Mouse (Mus musculus): ENCODE results near the gene Ubxn6.

DNA sequence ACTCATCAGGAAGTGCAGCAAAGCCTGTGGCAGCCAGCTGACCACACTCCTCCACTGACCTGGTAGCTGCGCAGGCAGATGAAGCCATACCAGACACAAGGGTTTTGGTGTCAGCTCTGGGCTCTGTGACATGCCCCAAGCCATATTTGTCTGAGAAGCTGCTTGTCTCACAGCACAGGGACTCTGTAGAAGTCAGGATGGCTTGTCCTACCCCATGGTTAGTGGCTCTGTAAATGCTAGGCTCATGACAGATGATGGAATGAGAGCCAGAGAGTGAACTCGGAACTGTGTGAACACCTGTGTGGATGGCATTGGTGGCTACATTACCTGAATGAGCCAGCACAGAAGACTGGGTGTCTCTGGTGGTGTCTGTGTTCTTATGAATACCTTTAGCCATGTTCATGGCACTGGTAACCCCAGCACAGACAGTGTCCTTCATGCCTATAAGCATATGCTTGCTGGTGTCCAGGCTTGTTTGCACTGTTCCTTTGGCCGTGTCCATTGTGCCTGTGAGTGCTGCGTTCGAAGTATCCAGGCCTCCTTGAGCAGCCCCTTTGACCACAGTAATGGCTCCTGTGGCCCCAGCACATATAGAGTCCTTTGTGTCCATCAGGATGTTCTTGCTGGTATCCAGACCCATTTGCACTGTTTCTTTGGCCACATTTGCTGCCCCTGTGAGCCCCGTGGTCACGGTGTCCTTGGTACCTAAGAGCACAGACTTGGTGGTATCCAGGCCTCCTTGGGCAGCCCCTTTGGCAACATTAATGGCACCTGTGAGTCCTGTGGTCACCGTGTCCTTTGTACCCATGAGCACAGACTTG, 28.8 kb upstream of the Ubxn6 start:
- TF ChIP-seq CTCF (IDR thresholded peaks at IDR 0.05) (no peak), EP300 (IDR thresholded peaks at IDR 0.05) (no peak)

Data from lung, postnatal 0 days (tissue).